Mouse (Mus musculus): ENCODE results near the gene Nbea.

- TF ChIP-seq CTCF (conservative IDR thresholded peaks at IDR 0.05; ENCODE audit: low read length) (no peak), POU5F1 (IDR thresholded peaks at IDR 0.05; ENCODE audit: borderline replicate concordance, low read length) (no peak), NANOG (IDR thresholded peaks at IDR 0.05; ENCODE audit: borderline replicate concordance, low read length) (no peak)
These were observed 75.4 kb downstream of the Nbea start for GRCm38 (mm10) chr3:56108101-56108500.

Data from E14TG2a.4 (cell line).